Comparison of ENCODE assay signal across 9 mouse cellular contexts in the genomic region with DNA sequence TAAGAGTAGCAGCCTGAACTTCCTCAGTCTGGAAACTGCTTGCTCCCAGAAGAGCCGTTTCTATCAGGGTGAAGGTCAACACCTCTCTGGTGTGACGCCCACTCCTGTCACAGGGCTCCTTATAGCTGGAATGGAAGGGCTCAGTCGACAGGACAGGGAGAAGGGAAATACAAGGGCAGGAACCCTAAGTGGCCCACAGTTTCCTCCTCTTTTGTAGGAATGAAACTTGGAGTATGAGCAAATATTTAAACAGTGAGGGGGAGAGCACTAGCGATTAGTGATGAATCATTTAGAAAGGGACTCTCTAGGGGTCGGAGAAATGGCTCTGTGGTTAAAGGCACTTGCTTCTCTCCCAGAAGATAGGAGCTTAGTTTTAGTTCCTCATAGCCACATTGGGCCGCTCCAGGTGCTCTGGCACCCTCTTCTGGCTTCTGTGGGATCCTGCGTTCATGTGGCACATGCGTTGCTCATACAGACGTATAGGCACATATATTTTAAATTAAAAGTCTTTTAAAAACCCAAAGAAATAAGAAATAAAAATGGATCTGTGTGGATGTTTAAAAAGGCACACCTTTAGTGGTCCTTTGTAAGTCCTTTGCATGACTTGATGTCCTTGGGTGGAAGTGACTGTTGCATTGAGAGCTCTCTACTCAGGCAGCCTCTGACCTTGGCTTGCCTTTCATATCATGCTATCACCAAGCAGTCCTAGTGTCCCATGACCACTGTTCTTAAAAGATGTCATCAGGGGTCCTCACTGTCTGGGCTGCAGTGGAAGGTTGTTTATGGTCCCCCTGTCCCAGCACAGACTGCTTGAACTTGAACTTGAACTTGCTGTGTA. TPM values are rescaled to one million over a fixed set of nuclear protein-coding genes. Genes with fewer than 3 reads are reported as not detected.
A peak's percentile ranks its signal among the peaks of the same experiment; 100 is the strongest.
DNase-seq lines count a peak whose midpoint lies in the region; ATAC-seq and TF ChIP-seq lines count a peak whose summit lies in the region.
"Had no signal": no experiment of that assay in that cellular context is flagged by ENCODE, and none has a peak within 500 bp of the region (broad histone marks: within the 10 kb centered on the region; RNA-seq: fewer than 3 reads in every experiment).

No protein-coding gene starts in this region.

- no peak overlapping the region for H3K9ac ChIP-seq in heart, postnatal 0 days (replicated peaks; ENCODE audit: low read depth, low read length)
- no peak overlapping the region for H3K9ac ChIP-seq in limb, embryonic 14.5 days (ENCODE audit: low read depth, low read length, severe bottlenecking)
- H3K9ac ChIP-seq: midbrain, embryonic 12.5 days had no signal

- WGBS in heart, postnatal 0 days, result 17% methylated on average over 9 of the region's 9 CpGs
- 35% methylated on average over 9 of the region's 9 CpGs for WGBS in limb, embryonic 14.5 days

- TF ChIP-seq CTCF in heart, postnatal 0 days (IDR thresholded peaks at IDR 0.05; ENCODE audit: low read depth), result peak; percentile 55

- peak; percentile 31 for ATAC-seq in heart, postnatal 0 days (ENCODE audit: insufficient read depth, low read depth)
- ATAC-seq in limb, embryonic 14.5 days (ENCODE audit: low FRiP score, low read depth), result no peak

- no peaks in the 10 kb centered on the region for H3K9me3 ChIP-seq in heart, postnatal 0 days (replicated peaks; ENCODE audit: control insufficient read depth, low read length)
- no peaks in the 10 kb centered on the region for H3K9me3 ChIP-seq in limb, embryonic 14.5 days (ENCODE audit: control insufficient read depth, low read length)
- H3K9me3 ChIP-seq: midbrain, embryonic 12.5 days had no signal

- H3K27me3 ChIP-seq in heart, postnatal 0 days (ENCODE audit: control insufficient read depth, insufficient read depth, low read length), result no peaks in the 10 kb centered on the region
- no peaks in the 10 kb centered on the region for H3K27me3 ChIP-seq in limb, embryonic 14.5 days (ENCODE audit: control insufficient read depth, insufficient read depth, low read length)

- no peak overlapping the region for H3K4me3 ChIP-seq in heart, postnatal 0 days (ENCODE audit: low read depth, low read length)
- H3K4me3 ChIP-seq in limb, embryonic 14.5 days (replicated peaks; ENCODE audit: low read length), result no peak overlapping the region
- H3K4me3 ChIP-seq: midbrain, embryonic 12.5 days had no signal

- no peak for TF ChIP-seq EP300 in heart, postnatal 0 days (IDR thresholded peaks at IDR 0.05; ENCODE audit: low read depth)

- H3K36me3 ChIP-seq in heart, postnatal 0 days (replicated peaks; ENCODE audit: control insufficient read depth, insufficient read depth, low read length), result no peaks in the 10 kb centered on the region
- H3K36me3 ChIP-seq in limb, embryonic 14.5 days (ENCODE audit: control insufficient read depth, insufficient read depth, low read length), result no peaks in the 10 kb centered on the region
- H3K36me3 ChIP-seq: midbrain, embryonic 12.5 days had no signal

- TF ChIP-seq POLR2A in limb, embryonic 14.5 days (IDR thresholded peaks at IDR 0.05; ENCODE audit: borderline replicate concordance, extremely low read depth, insufficient read depth, insufficient read length), result no peak

- peak overlapping the region; percentile 78 for H3K27ac ChIP-seq in heart, postnatal 0 days (ENCODE audit: low read depth)
- H3K27ac ChIP-seq in limb, embryonic 14.5 days (replicated peaks; ENCODE audit: low read depth, low read length), result no peak overlapping the region
- H3K27ac ChIP-seq: midbrain, embryonic 12.5 days had no signal

- H3K4me2 ChIP-seq in heart, postnatal 0 days (ENCODE audit: low read depth, low read length), result no peak overlapping the region
- H3K4me2 ChIP-seq in limb, embryonic 14.5 days (replicated peaks; ENCODE audit: low read depth, low read length, severe bottlenecking), result no peak overlapping the region
- H3K4me2 ChIP-seq: midbrain, embryonic 12.5 days had no signal

- H3K4me1 ChIP-seq in heart, postnatal 0 days (ENCODE audit: control insufficient read depth, insufficient read depth), result peaks cover 16% of the 10 kb centered on the region
- H3K4me1 ChIP-seq in limb, embryonic 14.5 days (ENCODE audit: control insufficient read depth, insufficient read depth, low read length), result 0 out of 2 replicates have a peak, but pooled peaks cover 5% of the 10 kb centered on the region
- H3K4me1 ChIP-seq: midbrain, embryonic 12.5 days had no signal

- peak; percentile 61 for DNase-seq in embryo, embryonic 10 days (ENCODE audit: low spot score)
- DNase-seq in embryo, embryonic 9.5 days (ENCODE audit: extremely low spot score), result no peak
- DNase-seq in urinary bladder, postnatal 25 days (ENCODE audit: low spot score), result peak; percentile 35
- DNase-seq in urinary bladder, postnatal 4 days (ENCODE audit: low spot score in 2 of 2), result no peak
- peak; percentile 33 for DNase-seq in heart, postnatal 0 days (ENCODE audit: low spot score)
- DNase-seq in limb, embryonic 14.5 days (ENCODE audit: low spot score), result peak; percentile 42
- DNase-seq in natural killer cell, adult 2 months (ENCODE audit: low spot score in 2 of 2), result peak; percentile 36 to 65
- no peak for DNase-seq in layer of hippocampus, postnatal 25 days (ENCODE audit: extremely low spot score in 1 of 2, low spot score in 1 of 2)

RNA-seq across cellular contexts. Expression of a gene that starts 19.4 kb away (rescaled TPM):
- 8.0 and 19.2 TPM in 2 replicates for total RNA-seq in heart, postnatal 0 days (2014; rRNA removed; ENCODE audit: low replicate concordance)
- 5.6 and 6.6 TPM in 2 replicates for polyA plus RNA-seq in heart, postnatal 0 days (2015; fragmentation: Nextera tagmentation; extraction: Ambion mirVana)
- 25.6 and 35.2 TPM in 2 replicates for polyA plus RNA-seq in limb, embryonic 14.5 days (2012; rRNA removed)
- 17.6 and 20.4 TPM in 2 replicates for polyA plus RNA-seq in limb, embryonic 14.5 days (2014; fragmentation: Nextera tagmentation; extraction: Ambion mirVana)
- 100 to 1,000 TPM; 101 to 103 TPM for total RNA-seq in layer of hippocampus, postnatal 25 days (2021)

RNA-seq across cellular contexts. Expression of a gene that starts 31.6 kb away (rescaled TPM):
- 0.12 TPM in 1 of 2 replicates, not detected in the other for total RNA-seq in heart, postnatal 0 days (2014; rRNA removed; ENCODE audit: low replicate concordance)
- polyA plus RNA-seq in heart, postnatal 0 days (2015; fragmentation: Nextera tagmentation; extraction: Ambion mirVana), result 0.08 and 0.15 TPM in 2 replicates
- 0.45 and 0.90 TPM in 2 replicates for polyA plus RNA-seq in limb, embryonic 14.5 days (2012; rRNA removed)
- polyA plus RNA-seq in limb, embryonic 14.5 days (2014; fragmentation: Nextera tagmentation; extraction: Ambion mirVana), result 0.23 and 0.33 TPM in 2 replicates
- total RNA-seq in layer of hippocampus, postnatal 25 days (2021), result under 1 TPM in 1 of 2 experiments, not detected in 1; 0.87 TPM

RNA-seq across cellular contexts. Expression of a gene that starts 37.2 kb away (rescaled TPM):
- 12.4 and 24.7 TPM in 2 replicates for total RNA-seq in heart, postnatal 0 days (2014; rRNA removed; ENCODE audit: low replicate concordance)
- polyA plus RNA-seq in heart, postnatal 0 days (2015; fragmentation: Nextera tagmentation; extraction: Ambion mirVana), result 10.1 and 10.6 TPM in 2 replicates
- polyA plus RNA-seq in limb, embryonic 14.5 days (2012; rRNA removed), result 60.1 and 60.7 TPM in 2 replicates
- polyA plus RNA-seq in limb, embryonic 14.5 days (2014; fragmentation: Nextera tagmentation; extraction: Ambion mirVana), result 52.9 and 66.3 TPM in 2 replicates
- total RNA-seq in layer of hippocampus, postnatal 25 days (2021), result 1 to 10 TPM; 2.0 to 2.3 TPM

Comparison
In these comparisons a context has a peak if more than half of its experiments do, and no peak if none do; other contexts are left out.
1. DNase-seq: peak in embryo, embryonic 10 days (single experiment), urinary bladder, postnatal 25 days (single experiment), heart, postnatal 0 days (single experiment), limb, embryonic 14.5 days (single experiment) and natural killer cell, adult 2 months (2 of 2); none in embryo, embryonic 9.5 days (single experiment), urinary bladder, postnatal 4 days (0 of 2) and layer of hippocampus, postnatal 25 days (0 of 2).